Mouse (Mus musculus): ENCODE measurements around the gene Sh3gl2.

Sh3gl2 gene

GRCm38 (mm10) chr4:85613331-85613730 lies 408.4 kb downstream of the Sh3gl2 start:
- DNase-seq (ENCODE audit: low read depth, low spot score), result no peak

- peak; percentile 9 for DNase-seq (ENCODE audit: low read depth, low spot score)
Measured at GRCm38 (mm10) chr4:85618746-85619145, 413.8 kb downstream of the Sh3gl2 start.

GRCm38 (mm10) chr4:85619261-85619660 lies 414.3 kb downstream of the Sh3gl2 start:
- DNase-seq (ENCODE audit: low read depth, low spot score), result no peak

- DNase-seq (ENCODE audit: low read depth, low spot score), result no peak
Measured at GRCm38 (mm10) chr4:85629381-85629780, 424.5 kb downstream of the Sh3gl2 start.

- DNase-seq (ENCODE audit: low read depth, low spot score), result no peak
Measured at GRCm38 (mm10) chr4:85669271-85669670, 464.3 kb downstream of the Sh3gl2 start.

- no peak for DNase-seq (ENCODE audit: low read depth, low spot score)
Measured at GRCm38 (mm10) chr4:85669735-85670134, 464.8 kb downstream of the Sh3gl2 start.

- no peak for DNase-seq (ENCODE audit: low read depth, low spot score)
Measured at GRCm38 (mm10) chr4:85672290-85672689, 467.4 kb downstream of the Sh3gl2 start.

GRCm38 (mm10) chr4:85677621-85678020 lies 472.7 kb downstream of the Sh3gl2 start:
- no peak for DNase-seq (ENCODE audit: low read depth, low spot score)

- no peak for DNase-seq (ENCODE audit: low read depth, low spot score)
Measured at GRCm38 (mm10) chr4:85686160-85686559, 481.2 kb downstream of the Sh3gl2 start.
